Mouse (Mus musculus): ENCODE data around the gene Eed. TPM values are rescaled to one million over a fixed set of nuclear protein-coding genes. Genes with fewer than 3 reads are reported as not detected.

Eed gene
- total and polyA plus RNA-seq, 3 experiments: 12.0 to 27.3 (median 24.7) TPM

GRCm38 (mm10) chr7:89939497-89940353, 41.1 kb downstream of the Eed start:
- Histone ChIP-seq H3K79me2 (replicated peaks; ENCODE audit: control insufficient read depth, insufficient read depth, low read length) (peaks cover 3% of the 10 kb centered on the region), H3K27ac (no peak overlapping the region; the same call in 1 of the 2 replicates), H3K4me1 (ENCODE audit: control insufficient read depth, insufficient read depth, low read length) (peaks cover 5% of the 10 kb centered on the region; the same call in 1 of the 2 replicates), H3K4me3 (peak overlapping the region; percentile 91), H3K27me3 (ENCODE audit: control insufficient read depth, insufficient read depth, low read length) (no peaks in the 10 kb centered on the region), H3K36me3 (ENCODE audit: control insufficient read depth, insufficient read depth, low read length) (peaks cover 4% of the 10 kb centered on the region), H3K9ac (ENCODE audit: low read depth, low read length) (no peak overlapping the region)
- intact Hi-C loops (cut with DNase I): loop anchor here (2.0 kb wide), 1 partner anchor 41 kb away; the partner anchor contains the start of gene Eed
- no peak for TF ChIP-seq CTCF (IDR thresholded peaks at IDR 0.05)
- TF ChIP-seq EP300 (IDR thresholded peaks at IDR 0.05; ENCODE audit: insufficient read depth, low read depth, low read length): no peak
- no peak for TF ChIP-seq POLR2A (IDR thresholded peaks at IDR 0.05; ENCODE audit: insufficient read depth, low read depth, low read length)
- WGBS: 53% methylated on average over 15 of the region's 15 CpGs
- DNase-seq: no peak

- H3K4me3 ChIP-seq: no peak overlapping the region
- H3K27ac ChIP-seq: no peak overlapping the region
- intact Hi-C loops (cut with DNase I): no loop called here
- 96% methylated on average over 15 of the region's 15 CpGs for WGBS
- H3K9ac ChIP-seq (ENCODE audit: low read depth, low read length): no peak overlapping the region
- no peak for DNase-seq
- TF ChIP-seq CTCF (IDR thresholded peaks at IDR 0.05) (no peak), POLR2A (IDR thresholded peaks at IDR 0.05; ENCODE audit: insufficient read depth, low read depth, low read length) (no peak), EP300 (IDR thresholded peaks at IDR 0.05; ENCODE audit: insufficient read depth, low read depth, low read length) (no peak)
- H3K27me3 ChIP-seq (ENCODE audit: control insufficient read depth, insufficient read depth, low read length): no peaks in the 10 kb centered on the region
- no peaks in the 10 kb centered on the region for H3K79me2 ChIP-seq (replicated peaks; ENCODE audit: control insufficient read depth, insufficient read depth, low read length)
- no peaks in the 10 kb centered on the region for H3K4me1 ChIP-seq (ENCODE audit: control insufficient read depth, insufficient read depth, low read length)
- no peaks in the 10 kb centered on the region for H3K36me3 ChIP-seq (ENCODE audit: control insufficient read depth, insufficient read depth, low read length)
Observed at GRCm38 (mm10) chr7:89923441-89924180, 57.2 kb downstream of the Eed start.

GRCm38 (mm10) chr7:89917776-89918175, 63.0 kb downstream of the Eed start:
- Histone ChIP-seq H3K9ac (ENCODE audit: low read depth, low read length) (no peak overlapping the region), H3K79me2 (replicated peaks; ENCODE audit: control insufficient read depth, insufficient read depth, low read length) (no peaks in the 10 kb centered on the region), H3K36me3 (ENCODE audit: control insufficient read depth, insufficient read depth, low read length) (peaks cover 5% of the 10 kb centered on the region), H3K27me3 (ENCODE audit: control insufficient read depth, insufficient read depth, low read length) (no peaks in the 10 kb centered on the region), H3K4me3 (no peak overlapping the region), H3K27ac (no peak overlapping the region), H3K4me1 (ENCODE audit: control insufficient read depth, insufficient read depth, low read length) (no peaks in the 10 kb centered on the region)
- TF ChIP-seq EP300 (IDR thresholded peaks at IDR 0.05; ENCODE audit: insufficient read depth, low read depth, low read length): no peak
- TF ChIP-seq POLR2A (IDR thresholded peaks at IDR 0.05; ENCODE audit: insufficient read depth, low read depth, low read length): no peak
- TF ChIP-seq CTCF (IDR thresholded peaks at IDR 0.05): no peak
- 85% methylated on average over 4 of the region's 4 CpGs for WGBS
- DNase-seq: no peak
- intact Hi-C loops (cut with DNase I): no loop called here

GRCm38 (mm10) chr7:89916711-89917110, 64.1 kb downstream of the Eed start:
- Histone ChIP-seq H3K9ac (ENCODE audit: low read depth, low read length) (no peak overlapping the region), H3K79me2 (replicated peaks; ENCODE audit: control insufficient read depth, insufficient read depth, low read length) (no peaks in the 10 kb centered on the region), H3K27ac (no peak overlapping the region), H3K27me3 (ENCODE audit: control insufficient read depth, insufficient read depth, low read length) (no peaks in the 10 kb centered on the region), H3K36me3 (ENCODE audit: control insufficient read depth, insufficient read depth, low read length) (peaks cover 5% of the 10 kb centered on the region), H3K4me1 (ENCODE audit: control insufficient read depth, insufficient read depth, low read length) (no peaks in the 10 kb centered on the region), H3K4me3 (no peak overlapping the region)
- TF ChIP-seq EP300 (IDR thresholded peaks at IDR 0.05; ENCODE audit: insufficient read depth, low read depth, low read length) (no peak), CTCF (IDR thresholded peaks at IDR 0.05) (no peak), POLR2A (IDR thresholded peaks at IDR 0.05; ENCODE audit: insufficient read depth, low read depth, low read length) (no peak)
- intact Hi-C loops (cut with DNase I): no loop called here
- DNase-seq: no peak
- WGBS: 86% methylated on average over 5 of the region's 5 CpGs

- Histone ChIP-seq H3K4me3 (no peak overlapping the region), H3K27ac (no peak overlapping the region), H3K79me2 (replicated peaks; ENCODE audit: control insufficient read depth, insufficient read depth, low read length) (no peaks in the 10 kb centered on the region), H3K36me3 (ENCODE audit: control insufficient read depth, insufficient read depth, low read length) (peaks cover 5% of the 10 kb centered on the region), H3K9ac (ENCODE audit: low read depth, low read length) (no peak overlapping the region), H3K4me1 (ENCODE audit: control insufficient read depth, insufficient read depth, low read length) (no peaks in the 10 kb centered on the region; the same call in 1 of the 2 replicates), H3K27me3 (ENCODE audit: control insufficient read depth, insufficient read depth, low read length) (no peaks in the 10 kb centered on the region)
- TF ChIP-seq EP300 (IDR thresholded peaks at IDR 0.05; ENCODE audit: insufficient read depth, low read depth, low read length) (no peak), POLR2A (IDR thresholded peaks at IDR 0.05; ENCODE audit: insufficient read depth, low read depth, low read length) (no peak)
- intact Hi-C loops (cut with DNase I): no loop called here
- DNase-seq: no peak
- WGBS: 68% methylated on average over 3 of the region's 3 CpGs
Observed at GRCm38 (mm10) chr7:89913432-89914158, 67.2 kb downstream of the Eed start.

Data from heart, adult 2 months (tissue).